Mouse (Mus musculus) ES-E14 (cell line): ENCODE measurements around the gene Rps18. TPM values are rescaled to one million over a fixed set of nuclear protein-coding genes. Genes with fewer than 3 reads are reported as not detected.

Experiments
- DNase-seq: peaks from one replicate; pipeline ENCODE4 v3.0.0-alpha.2; 2013; ENCODE audit warnings: low read depth, low spot score
- H3K27ac ChIP-seq: 2 replicates; pipeline ENCODE4 v1.5.1; 2012; ENCODE audit warnings: low read depth, mild to moderate bottlenecking, low read length, moderate library complexity, mixed read lengths; ENCODE audit not compliant: poor library complexity, insufficient read depth, severe bottlenecking
- H3K36me3 ChIP-seq: 2 replicates; pipeline ENCODE4 v1.6.1; 2012; ENCODE audit warnings: mild to moderate bottlenecking, low read length, moderate library complexity, mixed read lengths; ENCODE audit not compliant: control insufficient read depth, poor library complexity, insufficient read depth, severe bottlenecking
- H3K4me1 ChIP-seq, 2 experiments: fragments of 150-350 bp in 1 of 2; sonication (generic) in 1 of 2; 2 replicates each; pipeline ENCODE4 v1.6.1; 2012; ENCODE audit warnings: low read length in 2 of 2, mild to moderate bottlenecking in 1 of 2, mixed read lengths in 1 of 2; ENCODE audit not compliant: control insufficient read depth in 2 of 2, insufficient read depth in 2 of 2, poor library complexity in 1 of 2
- H3K4me3 ChIP-seq, 2 experiments: fragments of 150-350 bp in 1 of 2; sonication (generic) in 1 of 2; 2 replicates each; pipeline ENCODE4 v1.5.1; 2012; ENCODE audit warnings: low read length in 2 of 2, low read depth in 1 of 2, mild to moderate bottlenecking in 1 of 2, mixed read lengths in 1 of 2; ENCODE audit not compliant: insufficient read depth in 1 of 2, poor library complexity in 1 of 2, severe bottlenecking in 1 of 2
- H3K9ac ChIP-seq: 2 replicates; pipeline ENCODE4 v1.6.1; 2012; ENCODE audit warnings: low read depth, mild to moderate bottlenecking, low read length, mixed read lengths; ENCODE audit not compliant: poor library complexity, insufficient read depth, severe bottlenecking
- H3K9me3 ChIP-seq: fragments of 150-350 bp; sonication (generic); 2 replicates; pipeline ENCODE4 v1.6.1; 2012; ENCODE audit warnings: low read depth, mild to moderate bottlenecking, low read length; ENCODE audit not compliant: control insufficient read depth, insufficient read depth
- CHD2 ChIP-seq: IDR thresholded peaks from 2 replicates; pipeline ENCODE4 v1.6.1; 2014; ENCODE audit warnings: mild to moderate bottlenecking, low read depth, low read length, inconsistent platforms
- HCFC1 ChIP-seq: IDR thresholded peaks from 2 replicates; pipeline ENCODE4 v1.6.1; 2012; ENCODE audit warnings: low read length, inconsistent platforms, borderline replicate concordance; ENCODE audit not compliant: insufficient read depth
- MAFK ChIP-seq: IDR thresholded peaks from 2 replicates; pipeline ENCODE4 v1.6.1; 2014; ENCODE audit warnings: mild to moderate bottlenecking, low read depth, low read length, inconsistent platforms; ENCODE audit not compliant: insufficient read depth
- ZC3H11A ChIP-seq: IDR thresholded peaks from 2 replicates; pipeline ENCODE4 v1.6.1; 2012; ENCODE audit warnings: low read depth, mild to moderate bottlenecking, inconsistent platforms, low read length, borderline replicate concordance
- ZNF384 ChIP-seq: IDR thresholded peaks from 2 replicates; pipeline ENCODE4 v1.6.1; 2012; ENCODE audit warnings: low read depth, low read length, inconsistent platforms
- in situ Hi-C, 2 experiments: fragments of 600-800 bp; cut with MboI; formaldehyde crosslinking; loops; one replicate each; pipeline ENCODE4 v1.15.1; 2025; ENCODE audit warnings: low sequenced_read_pairs in 2 of 2, inconsistent platforms in 1 of 2; ENCODE audit not compliant: unreplicated experiment in 2 of 2
- total RNA-seq: library from RNA; depleted of rRNA; stranded (reverse); fragments of 300-350 nt; gene quantifications from 2 replicates; pipeline ENCODE4 v1.2.3, GENCODE M21; 2012

Gene Rps18
- total RNA-seq, 1 experiment: 4,706 TPM

- Histone ChIP-seq H3K27ac (no peak overlapping the region), H3K36me3 (no peaks in the 10 kb centered on the region; the same call in 1 of the 2 replicates), H3K4me1 (peaks cover 5 to 13% of the 10 kb centered on the region in 2 experiments; a peak in 3 of 4 replicates), H3K4me3 (no peak overlapping the region), H3K9me3 (no peaks in the 10 kb centered on the region), H3K9ac (no peak overlapping the region)
- in situ Hi-C loops: no loop called here
- TF ChIP-seq ZNF384 (no peak), ZC3H11A (no peak), CHD2 (no peak), HCFC1 (no peak), MAFK (no peak)
- no peak for DNase-seq
Observed at GRCm38 (mm10) chr17:33979512-33980050, 23.8 kb upstream of the Rps18 start.

- in situ Hi-C loops: no loop called here
- Histone ChIP-seq H3K4me3 (peak overlapping the region; percentile 80 to 83), H3K27ac (no peak overlapping the region), H3K4me1 (peaks cover 5 to 13% of the 10 kb centered on the region in 2 experiments; a peak in 3 of 4 replicates), H3K36me3 (no peaks in the 10 kb centered on the region; the same call in 1 of the 2 replicates), H3K9ac (peak overlapping the region; percentile 72), H3K9me3 (no peaks in the 10 kb centered on the region)
- no peak for DNase-seq
- TF ChIP-seq ZC3H11A: no peak
- no peak for TF ChIP-seq CHD2
- TF ChIP-seq MAFK: no peak
- no peak for TF ChIP-seq HCFC1
- TF ChIP-seq ZNF384: no peak
Observed at GRCm38 (mm10) chr17:33978631-33979031, 22.8 kb upstream of the Rps18 start.

GRCm38 (mm10) chr17:33977861-33978557, 22.2 kb upstream of the Rps18 start:
- peak overlapping the region; percentile 80 to 83 for H3K4me3 ChIP-seq
- H3K27ac ChIP-seq: no peak overlapping the region
- no peaks in the 10 kb centered on the region; the same call in 1 of the 2 replicates for H3K36me3 ChIP-seq
- H3K4me1 ChIP-seq: peaks cover 5 to 13% of the 10 kb centered on the region in 2 experiments; a peak in 3 of 4 replicates
- in situ Hi-C loops: no loop called here
- no peaks in the 10 kb centered on the region for H3K9me3 ChIP-seq
- TF ChIP-seq ZNF384 (no peak), CHD2 (no peak), MAFK (no peak)
- DNase-seq: no peak
- peak overlapping the region; percentile 72 for H3K9ac ChIP-seq

GRCm38 (mm10) chr17:33973572-33973971, 17.8 kb upstream of the Rps18 start:
- H3K9ac ChIP-seq: no peak overlapping the region
- no peaks in the 10 kb centered on the region; the same call in 1 of the 2 replicates for H3K36me3 ChIP-seq
- no peak overlapping the region for H3K4me3 ChIP-seq
- no peak overlapping the region for H3K27ac ChIP-seq
- no peaks in the 10 kb centered on the region for H3K9me3 ChIP-seq
- H3K4me1 ChIP-seq: no peaks in the 10 kb centered on the region; a peak in 1 of 4 replicates
- no peak for TF ChIP-seq ZNF384
- peak; percentile 77 for TF ChIP-seq MAFK
- in situ Hi-C loops: no loop called here
- no peak for DNase-seq
